Mouse (Mus musculus) liver, adult 2 months (tissue): Measurements from ENCODE around the gene Stk10.

Experiments
- CTCF ChIP-seq: fragments of 200-500 bp; IDR thresholded peaks from 2 replicates; pipeline ENCODE4 v1.5.1; 2011; ENCODE audit warnings: low read depth, low read length, control low read depth
- POLR2A ChIP-seq: fragments of 200-500 bp; IDR thresholded peaks from 2 replicates; pipeline ENCODE4 v1.6.1; 2011; ENCODE audit warnings: low read length, control low read depth; ENCODE audit not compliant: insufficient read depth; ENCODE audit errors: extremely low read depth

GRCm38 (mm10) chr11:32548240-32548639, 15.1 kb downstream of the Stk10 start:
- TF ChIP-seq POLR2A (no peak), CTCF (no peak)
